In the genomic region with DNA sequence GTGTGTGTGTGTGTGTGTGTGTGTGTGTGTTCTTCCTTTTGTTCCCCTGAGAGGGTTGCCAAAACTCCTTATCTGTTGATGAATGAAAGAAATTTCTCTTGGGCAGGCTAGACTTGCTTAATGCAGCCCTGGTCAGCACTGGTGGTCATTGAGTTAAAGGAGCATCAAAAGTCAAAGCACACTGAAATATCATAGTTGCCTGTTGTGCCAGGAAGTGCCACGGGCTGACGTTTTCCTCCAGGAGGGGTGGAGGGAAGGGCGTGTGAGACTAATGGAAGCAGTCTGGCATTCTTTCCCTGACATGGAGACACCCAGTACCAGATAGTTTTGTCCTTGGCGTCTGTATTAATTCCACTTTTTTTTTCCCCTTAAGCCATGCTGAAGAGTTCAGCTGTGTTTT, we compare ENCODE assay signal across 9 mouse cellular contexts.
DNase-seq lines count a peak whose midpoint lies in the region; ATAC-seq lines count a peak whose summit lies in the region.
"Had no signal": no experiment of that assay in that cellular context is flagged by ENCODE, and none has a peak within 500 bp of the region (broad histone marks: within the 10 kb centered on the region; RNA-seq: fewer than 3 reads in every experiment).

No protein-coding gene starts in this region.

- no peak for ATAC-seq in embryonic facial prominence, embryonic 12.5 days (ENCODE audit: insufficient number of reproducible peaks, insufficient read depth, low FRiP score, low TSS enrichment)
- ATAC-seq in midbrain, embryonic 16.5 days, result no peak
- no peak for ATAC-seq in liver, embryonic 12.5 days

- peaks cover 13% of the 10 kb centered on the region for H3K4me1 ChIP-seq in embryonic facial prominence, embryonic 12.5 days
- no peaks in the 10 kb centered on the region for H3K4me1 ChIP-seq in midbrain, embryonic 16.5 days (ENCODE audit: control insufficient read depth, insufficient read depth, low read length)
- H3K4me1 ChIP-seq in liver, embryonic 12.5 days, result no peaks in the 10 kb centered on the region

- H3K4me3 ChIP-seq in embryonic facial prominence, embryonic 12.5 days, result no peak overlapping the region
- H3K4me3 ChIP-seq in midbrain, embryonic 16.5 days (ENCODE audit: low read depth, low read length), result no peak overlapping the region
- H3K4me3 ChIP-seq in liver, embryonic 12.5 days, result no peak overlapping the region

- WGBS in embryonic facial prominence, embryonic 12.5 days, result 10% methylated on average over 4 of the region's 4 CpGs
- 61% methylated on average over 4 of the region's 4 CpGs for WGBS in midbrain, embryonic 16.5 days
- WGBS in liver, embryonic 12.5 days (ENCODE audit: insufficient replicate concordance), result 30% methylated on average over 4 of the region's 4 CpGs

- H3K4me2 ChIP-seq in embryonic facial prominence, embryonic 12.5 days (replicated peaks), result no peak overlapping the region
- no peak overlapping the region for H3K4me2 ChIP-seq in midbrain, embryonic 16.5 days (ENCODE audit: low read length)
- H3K4me2 ChIP-seq in liver, embryonic 12.5 days, result no peak overlapping the region

- no peaks in the 10 kb centered on the region for H3K36me3 ChIP-seq in embryonic facial prominence, embryonic 12.5 days
- no peaks in the 10 kb centered on the region for H3K36me3 ChIP-seq in midbrain, embryonic 16.5 days (ENCODE audit: control insufficient read depth, insufficient read depth, low read length)
- H3K36me3 ChIP-seq in liver, embryonic 12.5 days, result no peaks in the 10 kb centered on the region

- intact Hi-C loops in heart, postnatal 10 days (cut with DNase I), result no loop called here

- H3K27me3 ChIP-seq in embryonic facial prominence, embryonic 12.5 days, result no peaks in the 10 kb centered on the region
- no peaks in the 10 kb centered on the region for H3K27me3 ChIP-seq in midbrain, embryonic 16.5 days (ENCODE audit: control insufficient read depth, insufficient read depth, low read depth, low read length)
- no peaks in the 10 kb centered on the region for H3K27me3 ChIP-seq in liver, embryonic 12.5 days (replicated peaks)

- peak; percentile 3 for DNase-seq in gastrocnemius, adult 18-20 months (ENCODE audit: low spot score)
- no peak for DNase-seq in gastrocnemius, postnatal 25 days
- peak; percentile 44 to 50 for DNase-seq in heart, postnatal 10 days
- DNase-seq in lung, postnatal 14 days, result peak; percentile 39
- DNase-seq in layer of hippocampus, adult 11-12 months (ENCODE audit: low spot score), result no peak
- DNase-seq: kidney, postnatal 4 days had no signal

- no peak overlapping the region for H3K9ac ChIP-seq in embryonic facial prominence, embryonic 12.5 days
- H3K9ac ChIP-seq in midbrain, embryonic 16.5 days (ENCODE audit: low read depth, low read length), result no peak overlapping the region
- no peak overlapping the region for H3K9ac ChIP-seq in liver, embryonic 12.5 days

- H3K27ac ChIP-seq in embryonic facial prominence, embryonic 12.5 days, result peak overlapping the region; percentile 54
- no peak overlapping the region for H3K27ac ChIP-seq in midbrain, embryonic 16.5 days (ENCODE audit: low read length)
- no peak overlapping the region for H3K27ac ChIP-seq in liver, embryonic 12.5 days

- no peaks in the 10 kb centered on the region for H3K9me3 ChIP-seq in embryonic facial prominence, embryonic 12.5 days
- H3K9me3 ChIP-seq in midbrain, embryonic 16.5 days (replicated peaks; ENCODE audit: control insufficient read depth, low read length, poor library complexity, severe bottlenecking), result no peaks in the 10 kb centered on the region
- no peaks in the 10 kb centered on the region for H3K9me3 ChIP-seq in liver, embryonic 12.5 days (replicated peaks)

Comparison
In these comparisons a context has a peak if more than half of its experiments do, and no peak if none do; other contexts are left out.
1. DNase-seq: peak in gastrocnemius, adult 18-20 months (single experiment), heart, postnatal 10 days (2 of 2) and lung, postnatal 14 days (single experiment); none in gastrocnemius, postnatal 25 days (single experiment) and layer of hippocampus, adult 11-12 months (single experiment).